Mouse (Mus musculus) thymus, postnatal 10 days (tissue): ENCODE measurements around the gene Magi2.

Experiments
- DNase-seq, 2 experiments: peaks; one replicate each; pipeline ENCODE4 v3.0.0; 2021; ENCODE audit warnings: low spot score in 2 of 2

Magi2 gene

DNA sequence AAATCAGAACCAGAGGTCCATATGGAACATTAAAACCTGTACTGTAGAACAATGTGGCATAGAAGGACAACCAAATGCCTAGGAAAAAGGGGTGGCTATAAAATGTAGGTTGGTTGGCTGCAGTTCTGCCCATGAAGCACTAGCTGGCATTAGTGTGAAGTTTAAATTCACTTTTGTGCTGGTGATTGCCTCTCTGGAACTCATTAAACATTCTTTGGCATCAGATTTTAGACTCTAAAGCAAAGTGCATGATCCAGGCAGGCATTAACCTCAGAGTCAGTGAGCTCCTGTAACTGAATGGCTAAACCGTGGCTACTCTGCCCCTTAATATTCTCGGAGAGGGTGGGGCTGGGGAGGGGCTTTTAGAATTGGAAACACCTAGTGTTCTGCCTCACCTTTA, 706.4 kb downstream of the Magi2 start:
- no peak for DNase-seq

DNA sequence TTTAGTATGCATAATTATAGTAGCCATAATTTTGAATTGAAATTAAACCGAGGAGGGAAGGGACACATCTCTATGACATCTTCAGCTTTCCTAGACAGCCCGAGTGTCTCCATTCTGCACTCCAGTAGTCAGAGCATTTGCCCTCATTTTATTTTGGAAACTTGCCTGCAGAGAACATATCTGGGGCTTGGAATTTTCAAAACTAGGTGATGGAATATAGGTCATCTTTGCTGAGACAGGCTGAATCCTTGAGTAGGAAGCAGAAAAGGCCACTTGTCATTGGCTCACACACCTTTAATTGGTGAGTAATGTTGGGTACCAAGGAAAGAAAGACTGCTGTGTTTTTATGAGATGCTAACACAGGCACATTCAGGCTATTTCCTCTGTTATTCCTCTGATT, 724.3 kb downstream of the Magi2 start:
- DNase-seq = no peak

DNA sequence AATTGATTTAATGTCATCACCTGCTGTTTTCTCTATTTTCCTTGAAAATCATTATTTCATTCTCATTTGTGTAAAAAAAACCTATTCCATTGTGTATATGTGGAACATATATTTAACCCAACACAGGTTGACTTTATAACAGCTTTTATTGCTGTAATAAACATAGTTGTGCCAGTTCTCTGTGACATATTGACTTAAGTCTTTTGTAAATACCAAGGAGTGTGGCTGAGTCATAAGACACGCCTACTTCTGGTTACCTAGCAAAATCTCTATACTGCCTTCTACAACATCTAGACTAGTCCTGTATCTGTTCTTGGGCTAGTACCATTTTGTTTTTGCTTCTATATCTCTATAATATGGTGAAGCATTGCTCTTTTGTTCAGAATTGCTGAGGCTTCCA, 737.3 kb downstream of the Magi2 start:
- DNase-seq = no peak

DNA sequence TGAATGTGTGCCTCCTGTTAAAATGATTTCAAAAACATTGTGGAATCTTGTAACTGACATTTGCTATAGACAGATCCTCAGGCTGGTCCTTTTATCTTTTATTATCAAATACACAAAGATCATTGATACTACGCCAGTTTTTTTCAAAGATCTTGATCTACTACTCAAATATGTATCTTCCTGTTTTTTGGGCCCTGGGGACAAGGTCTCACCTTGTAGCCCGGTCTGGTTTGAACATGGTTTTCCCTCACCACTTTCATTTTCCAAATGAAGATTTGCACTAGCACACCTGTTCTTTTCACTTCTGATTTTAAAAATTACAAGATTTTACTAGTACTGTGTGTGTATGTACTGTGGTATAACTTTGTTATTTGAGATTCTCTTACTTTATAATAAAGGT, 745.9 kb downstream of the Magi2 start:
- no peak for DNase-seq

DNA sequence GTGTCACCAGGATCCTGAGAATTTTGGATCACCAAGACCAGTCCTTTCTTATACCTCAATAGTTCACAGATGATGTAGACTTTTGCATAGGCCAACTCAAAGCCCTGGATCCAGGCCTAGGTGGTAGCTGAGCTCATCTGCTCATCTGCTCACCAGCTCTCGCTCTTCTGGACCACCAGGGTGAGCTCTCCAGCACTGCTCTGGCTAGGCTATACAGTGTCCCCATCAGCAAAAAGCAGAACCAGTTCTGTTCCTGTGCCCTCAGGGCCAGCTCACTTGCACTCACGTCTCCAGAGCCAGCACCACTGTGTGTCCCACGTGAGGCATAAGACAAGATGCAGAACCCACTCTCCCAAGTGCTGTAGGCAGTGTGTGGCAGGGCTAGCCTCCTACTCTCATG, 747.0 kb downstream of the Magi2 start:
- no peak for DNase-seq

DNA sequence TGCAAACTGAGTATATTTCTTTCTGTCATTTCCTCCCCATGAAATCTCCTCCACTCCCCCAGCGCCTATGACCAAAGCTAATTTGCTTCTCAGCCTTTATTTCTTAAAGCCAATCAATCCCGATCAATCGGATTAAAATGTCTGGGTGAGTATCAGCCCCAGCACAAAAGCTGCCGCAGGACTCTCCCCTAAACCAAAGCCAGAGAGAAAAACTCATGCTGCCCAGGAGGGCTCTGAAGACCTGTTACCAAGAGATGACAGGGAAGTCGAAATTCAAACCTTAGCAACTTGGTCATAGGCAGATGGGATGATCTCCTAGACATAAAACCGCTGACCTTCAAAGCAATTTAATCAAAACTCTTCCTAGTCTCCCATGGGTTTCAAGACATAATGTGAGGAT, 754.7 kb downstream of the Magi2 start:
- DNase-seq = no peak

DNA sequence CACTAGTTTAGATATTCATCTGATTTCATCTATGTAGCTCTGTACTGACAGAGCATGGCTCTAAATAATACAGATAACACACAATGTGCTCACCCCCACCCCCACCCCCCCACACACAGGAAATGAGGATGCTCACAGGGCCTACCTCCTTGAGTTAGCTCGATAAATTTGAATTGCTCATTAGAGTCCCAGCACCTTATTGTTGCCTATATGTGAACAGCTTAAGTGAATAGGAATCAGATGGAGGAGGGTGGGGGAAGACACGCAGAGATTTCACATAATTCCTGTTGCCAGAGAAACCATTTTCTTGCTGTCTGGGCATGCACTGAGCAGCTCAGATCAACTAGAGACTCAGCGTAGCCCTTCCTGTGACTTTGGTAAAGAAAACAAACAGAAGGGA, 755.2 kb downstream of the Magi2 start:
- no peak for DNase-seq

DNA sequence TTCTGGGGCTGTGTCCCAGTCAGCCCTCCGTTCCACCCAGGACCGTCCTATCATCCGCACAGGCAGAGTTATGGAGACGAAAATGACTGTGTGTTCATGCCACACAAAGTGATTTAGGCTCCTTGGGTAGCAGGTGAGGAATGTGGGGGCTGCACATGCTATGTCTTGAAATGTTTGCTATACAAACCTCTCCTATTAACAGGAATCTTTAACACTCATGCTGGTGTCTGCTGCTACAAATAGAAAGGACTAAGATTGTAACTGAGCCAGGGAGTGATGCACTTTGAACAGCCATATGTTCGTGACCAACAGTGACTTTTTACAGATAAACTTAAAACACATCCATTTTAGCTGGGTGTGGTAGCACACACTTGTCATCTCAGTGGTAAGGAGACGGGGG, 772.6 kb downstream of the Magi2 start:
- DNase-seq = no peak

DNA sequence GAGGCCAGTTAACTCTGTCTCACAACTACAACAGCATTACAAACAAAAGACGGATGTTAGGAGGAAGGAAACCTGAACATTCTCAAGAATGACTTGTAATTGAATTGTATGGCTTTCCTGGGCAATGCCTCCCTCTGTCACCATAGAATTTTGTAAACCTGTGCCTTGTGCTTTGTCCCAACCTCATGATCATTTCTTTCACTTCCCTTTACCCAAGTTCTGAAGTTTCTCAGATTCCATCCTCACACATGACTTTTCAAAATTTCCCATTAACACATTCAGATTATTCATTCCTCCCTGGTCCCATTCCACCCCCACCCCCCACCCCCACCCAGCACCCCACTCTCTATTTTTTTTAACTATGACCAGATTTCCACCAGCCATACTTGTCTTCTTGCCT, 773.1 kb downstream of the Magi2 start:
- DNase-seq = no peak

DNA sequence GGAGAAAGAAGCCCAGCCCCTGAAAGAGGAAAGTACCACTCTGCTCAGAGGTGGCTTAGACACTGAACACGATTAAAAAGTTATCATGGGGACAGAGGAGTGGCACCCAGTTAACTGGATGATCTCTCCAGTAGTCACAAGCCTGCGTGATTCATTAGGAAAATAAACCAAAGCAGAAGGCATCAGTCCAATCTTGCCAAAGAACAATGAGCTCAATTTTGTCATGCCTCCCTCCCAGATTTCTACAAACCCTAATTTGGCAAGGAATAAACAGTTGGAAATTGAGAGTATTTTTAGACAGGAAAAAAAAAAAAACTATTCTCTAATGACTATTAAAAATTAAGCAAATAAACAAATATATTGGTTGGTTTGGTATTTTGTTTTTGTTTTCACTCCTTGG, 779.8 kb downstream of the Magi2 start:
- DNase-seq = no peak

DNA sequence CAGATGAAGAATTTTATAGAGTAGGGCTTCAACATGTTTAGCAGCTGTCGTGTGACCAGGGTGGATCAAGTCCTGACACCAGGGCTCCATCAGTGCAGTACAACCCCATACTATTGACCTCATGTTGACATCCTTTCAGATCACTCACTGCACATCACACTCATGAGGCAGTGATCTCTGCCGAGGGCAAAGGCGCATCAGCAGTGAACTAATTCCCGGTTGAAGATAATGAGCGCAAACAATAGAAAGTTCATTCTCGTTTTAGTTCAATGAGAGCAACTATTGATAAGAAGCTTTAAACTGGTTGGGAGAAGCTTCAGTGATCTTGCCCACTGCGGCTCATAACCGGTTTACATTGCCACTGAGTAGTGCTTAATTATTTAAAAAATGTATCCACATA, 780.4 kb downstream of the Magi2 start:
- DNase-seq = no peak

DNA sequence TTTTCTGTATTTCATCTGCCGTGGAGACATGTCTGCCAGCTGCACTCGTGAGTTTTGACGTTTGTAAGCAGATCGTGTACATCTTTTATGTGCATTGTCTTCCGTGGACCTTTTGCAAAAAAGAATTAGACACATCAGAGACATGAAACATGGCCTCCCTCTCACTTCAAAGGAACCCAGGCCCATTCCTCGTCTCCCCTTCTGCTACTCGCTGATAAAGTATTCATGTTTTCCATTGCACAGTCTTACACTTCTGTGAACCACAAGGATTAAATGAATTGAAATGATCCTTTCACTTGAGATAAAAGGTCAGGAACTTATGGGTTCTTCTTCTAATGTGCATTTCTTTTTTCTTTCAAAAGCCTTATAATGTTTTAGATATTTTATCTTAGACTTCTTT, 783.4 kb downstream of the Magi2 start:
- no peak for DNase-seq

DNA sequence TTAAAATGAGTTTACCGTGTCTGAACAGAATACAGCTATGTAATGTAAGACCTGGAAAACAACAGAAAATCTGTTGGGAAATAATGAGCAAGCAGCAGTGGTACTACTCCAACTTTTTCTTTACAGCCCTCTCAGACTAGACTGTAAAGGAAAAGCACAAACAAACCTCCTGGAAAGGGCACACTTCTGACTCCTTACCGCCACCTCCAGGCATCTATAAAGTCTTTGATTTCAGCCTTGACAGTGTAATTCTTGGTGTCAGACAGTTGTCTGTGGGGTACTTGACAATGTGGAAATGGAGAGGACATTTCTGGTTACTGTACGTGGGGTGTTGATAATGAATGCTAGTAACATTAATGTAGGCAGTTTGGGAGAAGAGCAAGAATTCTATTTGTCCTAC, 791.2 kb downstream of the Magi2 start:
- no peak for DNase-seq

DNA sequence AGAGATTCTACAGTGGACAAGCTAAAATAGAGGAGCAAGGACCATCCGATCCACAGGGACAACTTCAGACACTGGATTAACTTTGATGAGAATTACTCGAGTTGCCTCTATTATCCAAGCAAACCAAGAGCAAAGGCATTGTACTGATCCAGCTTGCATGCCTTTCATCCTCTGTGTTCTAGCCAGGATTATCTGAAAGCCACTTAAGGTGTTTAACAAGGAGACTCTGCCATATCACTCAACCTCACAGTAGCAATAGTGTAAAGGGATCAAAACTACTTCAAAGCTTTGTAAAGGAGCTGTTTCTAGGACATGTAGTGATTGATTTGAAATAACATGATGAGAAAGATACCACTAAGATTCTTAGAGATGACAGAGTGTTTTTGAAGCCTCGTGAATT, 819.8 kb downstream of the Magi2 start:
- DNase-seq = no peak

DNA sequence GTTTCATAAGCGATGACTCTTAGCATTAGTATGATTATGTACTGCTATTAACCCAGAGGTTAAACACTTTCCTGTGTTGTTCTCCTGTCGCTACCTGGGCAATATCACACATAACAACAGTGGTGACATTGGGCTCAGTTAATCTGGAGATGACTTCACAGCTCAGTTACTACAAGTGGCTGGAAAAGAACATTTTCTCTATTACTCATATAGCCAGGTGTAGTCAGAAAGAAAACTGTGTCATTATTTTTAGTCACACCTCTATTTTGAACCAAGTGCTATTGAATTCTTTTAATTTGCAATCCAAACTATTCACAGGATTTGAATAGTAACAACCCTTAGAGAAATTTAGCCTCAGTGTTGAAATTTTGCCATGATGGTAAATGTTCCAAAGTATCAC, 821.5 kb downstream of the Magi2 start:
- DNase-seq = no peak

DNA sequence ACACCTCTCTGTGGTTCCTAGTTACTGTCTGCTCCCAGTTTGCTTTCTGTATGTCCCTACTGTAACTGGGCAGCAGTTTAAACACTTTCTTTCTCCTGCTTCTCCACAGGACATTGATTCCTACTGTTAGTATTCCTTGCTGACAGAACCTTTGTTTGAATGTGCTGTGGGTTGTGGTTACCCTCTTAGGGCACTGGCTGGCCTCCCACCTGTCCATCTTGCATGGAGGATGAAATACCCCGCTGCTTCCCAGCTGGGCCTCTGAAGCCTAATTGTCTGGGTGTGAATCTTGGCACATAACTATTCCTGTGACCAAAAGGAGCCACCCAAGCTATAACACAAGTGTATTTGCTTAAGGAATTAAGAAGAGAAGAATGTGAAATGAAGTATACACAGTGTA, 823.4 kb downstream of the Magi2 start:
- no peak for DNase-seq

DNA sequence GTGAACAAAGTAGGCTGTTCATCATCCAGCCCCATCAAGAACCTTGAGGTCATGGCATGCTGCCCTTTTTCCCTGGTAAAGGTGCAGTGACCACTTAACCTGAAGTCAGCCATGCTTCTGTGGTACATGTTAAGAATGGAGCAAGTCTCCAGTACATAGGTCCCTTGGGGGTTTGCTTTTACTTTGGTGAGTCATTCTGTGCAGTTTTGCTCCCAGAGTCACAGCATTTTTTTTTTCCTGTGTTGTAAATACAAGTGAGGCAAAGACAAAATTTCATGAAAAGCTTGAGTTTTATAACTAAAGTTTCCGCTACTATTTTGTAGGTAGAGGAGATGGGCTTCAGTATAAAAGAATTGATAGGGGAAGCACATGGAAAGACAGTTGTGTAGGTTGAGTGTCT, 828.2 kb downstream of the Magi2 start:
- no peak for DNase-seq

DNA sequence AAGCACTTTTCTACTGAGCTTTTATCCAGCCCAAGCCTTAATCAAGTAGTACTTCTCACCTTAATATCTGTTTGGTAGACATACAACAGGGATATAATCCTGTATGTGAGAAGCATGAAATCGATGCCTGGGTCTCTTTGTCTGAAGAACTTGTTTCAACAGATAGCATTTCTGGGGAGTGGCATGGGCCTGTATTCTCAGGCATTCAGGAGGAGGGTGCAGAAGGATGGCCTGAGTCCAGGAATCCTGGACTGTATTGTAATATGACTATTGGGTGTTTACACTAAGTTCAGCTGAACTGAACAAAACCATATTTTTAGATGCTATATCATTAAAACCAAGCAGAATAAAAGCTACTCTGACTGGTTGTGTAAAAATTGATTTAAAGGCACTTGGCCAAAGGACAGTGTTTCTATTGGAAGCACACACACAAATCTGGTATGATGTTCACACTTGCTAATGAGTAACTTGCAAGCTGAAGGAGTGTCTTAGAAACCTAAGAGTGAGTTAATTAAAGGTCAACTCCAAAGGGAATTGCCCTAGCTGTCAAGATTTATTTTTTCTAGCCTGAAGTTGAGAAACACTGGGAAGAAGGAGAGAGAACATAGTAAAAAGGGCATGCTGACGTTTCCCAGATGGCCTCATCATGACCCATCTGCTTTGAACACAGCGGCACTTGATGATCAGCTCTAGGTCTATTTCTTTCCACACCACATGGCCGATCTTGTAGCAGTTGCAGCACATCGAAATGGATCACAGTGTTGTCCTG, 829.4 kb downstream of the Magi2 start:
- DNase-seq = no peak

DNA sequence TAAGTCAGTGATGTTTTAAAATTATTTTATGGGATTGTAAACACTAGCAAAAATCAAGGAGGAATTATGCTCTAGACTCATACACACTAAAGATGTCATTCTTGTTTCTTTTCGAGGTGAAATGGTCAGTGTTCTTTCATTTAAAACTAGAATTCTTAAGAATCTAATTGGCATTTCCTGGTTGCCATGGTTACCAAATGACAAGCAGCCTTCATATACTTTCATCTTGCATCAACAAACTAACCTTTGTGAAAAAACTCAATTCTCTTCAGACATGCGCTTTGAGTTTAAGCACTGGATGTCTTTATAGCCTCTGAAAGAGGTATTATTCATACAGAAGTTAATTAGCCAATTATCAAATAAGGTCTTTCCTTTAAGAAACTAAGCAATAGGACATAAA, 830.0 kb downstream of the Magi2 start:
- DNase-seq = no peak

DNA sequence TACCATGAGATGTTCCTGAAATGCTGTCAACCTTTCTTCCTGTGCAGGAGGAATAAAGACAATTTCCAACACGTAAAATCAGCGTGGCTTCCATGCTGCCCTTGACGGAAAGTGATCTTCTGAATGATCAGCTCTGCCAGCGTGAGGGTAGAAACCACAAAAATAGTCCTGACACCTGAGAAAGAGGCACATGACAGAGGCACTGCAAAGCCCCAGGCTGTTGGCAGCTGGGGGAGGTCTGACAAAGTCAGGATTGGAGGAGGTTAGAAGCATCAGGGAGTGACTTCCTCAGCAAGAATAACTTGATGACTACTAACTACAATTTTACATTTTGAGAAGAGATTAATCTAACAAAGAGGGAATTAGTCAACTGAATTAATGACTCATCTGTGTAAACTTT, 835.2 kb downstream of the Magi2 start:
- no peak for DNase-seq

DNA sequence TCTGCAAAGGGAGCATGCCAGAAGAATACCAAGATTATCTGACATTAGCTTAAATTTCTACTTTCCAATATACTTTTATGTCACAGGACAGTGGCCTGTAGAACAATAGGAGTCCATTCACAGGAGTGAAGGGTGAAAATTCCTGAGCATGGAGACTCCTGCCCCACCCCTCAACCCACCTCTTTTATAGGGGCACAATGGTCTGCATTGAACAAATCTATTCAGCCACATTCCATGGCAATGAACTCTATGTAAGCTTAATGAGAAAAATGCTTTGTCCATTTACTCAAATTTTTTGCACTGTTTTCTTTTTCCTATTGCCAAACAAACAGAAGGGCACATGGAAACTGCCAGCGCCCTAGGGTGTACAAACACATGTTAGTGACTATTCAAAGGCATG, 838.2 kb downstream of the Magi2 start:
- no peak for DNase-seq

DNA sequence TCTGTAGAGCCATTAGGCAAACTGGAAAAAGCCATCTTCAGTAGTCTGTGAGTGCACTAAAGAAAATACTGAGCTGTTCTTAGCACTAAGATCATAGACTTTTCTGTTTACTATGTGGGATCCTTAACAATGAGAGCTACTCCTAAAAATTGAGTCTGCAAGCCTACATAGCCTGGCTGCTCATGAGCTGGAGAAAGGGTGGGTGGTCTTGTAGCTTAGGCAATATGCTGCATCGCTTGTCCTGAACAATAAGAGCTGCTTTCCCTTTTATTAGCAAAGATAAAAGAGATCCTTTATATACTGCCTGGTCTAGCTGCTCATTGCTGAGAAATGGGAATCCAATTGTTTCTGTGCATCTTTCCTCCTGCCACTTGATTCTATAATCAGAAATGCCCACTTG, 841.7 kb downstream of the Magi2 start:
- DNase-seq = no peak

DNA sequence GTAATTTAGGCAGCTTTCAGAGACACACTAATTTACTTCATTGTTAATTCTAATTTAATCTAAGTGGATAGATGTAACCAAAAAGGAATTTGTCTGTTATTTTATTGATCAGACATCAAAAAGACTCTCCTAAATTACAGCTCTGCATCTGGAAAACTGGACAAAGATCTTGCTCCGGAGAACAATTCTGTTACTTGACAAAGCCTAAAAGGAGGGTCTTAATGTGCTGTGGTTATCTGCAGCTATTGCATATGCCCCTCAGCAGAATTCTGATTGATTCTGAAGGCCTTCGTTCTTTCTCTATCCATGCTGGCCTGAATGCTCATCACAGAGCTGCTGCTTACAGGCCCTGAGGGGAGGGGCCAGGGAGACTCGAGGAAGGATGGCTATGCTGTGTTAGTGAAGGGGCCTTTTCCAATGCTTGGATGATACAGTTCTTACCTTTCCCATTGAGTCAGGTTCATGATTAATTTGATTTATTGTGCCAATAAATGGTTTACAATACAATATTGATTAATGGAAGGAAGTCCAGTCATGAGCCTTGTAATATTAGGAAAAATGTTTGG, 842.2 kb downstream of the Magi2 start:
- no peak for DNase-seq

DNA sequence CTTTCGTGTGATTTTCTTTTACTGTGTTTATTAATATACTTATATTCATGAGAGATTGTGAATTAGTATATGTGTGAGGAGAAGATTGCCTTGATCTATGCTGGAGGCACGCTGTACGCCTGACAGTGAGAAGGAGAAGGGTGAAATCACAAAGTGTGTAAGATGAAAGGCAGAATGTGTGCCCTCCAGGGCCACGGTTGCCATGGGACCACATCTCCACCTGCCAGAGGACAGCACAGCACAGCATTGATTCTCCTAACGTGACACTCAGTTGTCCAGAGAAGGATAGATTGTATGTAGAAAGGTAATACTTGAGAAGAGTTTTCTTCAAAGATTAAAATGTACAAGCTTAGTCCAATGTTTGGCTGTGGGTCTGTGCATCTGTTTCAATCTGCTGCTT, 847.3 kb downstream of the Magi2 start:
- no peak for DNase-seq
